Mouse (Mus musculus) megakaryocyte, embryonic 14.5 days (primary cell): ENCODE data around the gene Ambn.

Experiments
- FLI1 ChIP-seq: IDR thresholded peaks from 2 replicates; pipeline ENCODE4 v1.6.1; 2012; ENCODE audit warnings: low read length, inconsistent platforms, mixed read lengths
- GATA1 ChIP-seq: IDR thresholded peaks from 3 replicates; pipeline ENCODE4 v1.6.1; 2012; ENCODE audit warnings: mixed read lengths, low read length, inconsistent platforms, borderline replicate concordance

- TF ChIP-seq FLI1: no peak
- TF ChIP-seq GATA1: no peak
These were observed 29.0 kb upstream of the Ambn start for GRCm38 (mm10) chr5:88426753-88427152.
